In genomic region chr12:85705002-85705830, GRCm38 (mm10) we compare ENCODE assay signal across 8 mouse cellular contexts. TPM values are rescaled to one million over a fixed set of nuclear protein-coding genes. Genes with fewer than 3 reads are reported as not detected.
DNase-seq lines count a peak whose midpoint lies in the region; ATAC-seq and TF ChIP-seq lines count a peak whose summit lies in the region.

No protein-coding gene starts in this region.

- no peaks in the 10 kb centered on the region for H3K36me3 ChIP-seq in forebrain, embryonic 14.5 days (ENCODE audit: control insufficient read depth, insufficient read depth, low read length)
- H3K36me3 ChIP-seq in liver, postnatal 0 days (replicated peaks; ENCODE audit: insufficient read depth, low read length) = no peaks in the 10 kb centered on the region
- no peaks in the 10 kb centered on the region for H3K36me3 ChIP-seq in neural tube, embryonic 12.5 days

- intact Hi-C loops in heart, postnatal 25 days (cut with DNase I) = no loop called here

- H3K27ac ChIP-seq in forebrain, embryonic 14.5 days (ENCODE audit: low read depth, low read length) = 0 out of 2 replicates have a peak overlapping the region, but pooled peaks have one; percentile 5
- H3K27ac ChIP-seq in liver, postnatal 0 days (ENCODE audit: low read depth) = peak overlapping the region; percentile 83
- no peak overlapping the region for H3K27ac ChIP-seq in neural tube, embryonic 12.5 days

- no peaks in the 10 kb centered on the region for H3K9me3 ChIP-seq in forebrain, embryonic 14.5 days (replicated peaks; ENCODE audit: control insufficient read depth, low read length)
- no peaks in the 10 kb centered on the region for H3K9me3 ChIP-seq in liver, postnatal 0 days (ENCODE audit: low read length)
- no peaks in the 10 kb centered on the region for H3K9me3 ChIP-seq in neural tube, embryonic 12.5 days

- peak overlapping the region; percentile 21 for H3K4me3 ChIP-seq in forebrain, embryonic 14.5 days (ENCODE audit: low read depth, low read length)
- peak overlapping the region; percentile 54 for H3K4me3 ChIP-seq in liver, postnatal 0 days (ENCODE audit: low read depth, low read length)
- peak overlapping the region; percentile 18 for H3K4me3 ChIP-seq in neural tube, embryonic 12.5 days

- H3K4me2 ChIP-seq in forebrain, embryonic 14.5 days (ENCODE audit: low read length) = peak overlapping the region; percentile 47
- peak overlapping the region; percentile 91 for H3K4me2 ChIP-seq in liver, postnatal 0 days (ENCODE audit: low read depth, low read length)
- peak overlapping the region; percentile 60 for H3K4me2 ChIP-seq in neural tube, embryonic 12.5 days (replicated peaks)

- 0 out of 2 replicates have a peak, but pooled peaks have one; percentile 0 for TF ChIP-seq EP300 in liver, postnatal 0 days (IDR thresholded peaks at IDR 0.05; ENCODE audit: low read depth)

- H3K27me3 ChIP-seq in forebrain, embryonic 14.5 days (replicated peaks; ENCODE audit: control insufficient read depth, insufficient read depth, low read length) = peaks cover 3% of the 10 kb centered on the region; the same call in 1 of the 2 replicates
- H3K27me3 ChIP-seq in liver, postnatal 0 days (ENCODE audit: insufficient read depth, low read length) = no peaks in the 10 kb centered on the region
- peaks cover 6% of the 10 kb centered on the region; the same call in 1 of the 2 replicates for H3K27me3 ChIP-seq in neural tube, embryonic 12.5 days (replicated peaks)

- peak overlapping the region; percentile 49 for H3K9ac ChIP-seq in forebrain, embryonic 14.5 days (ENCODE audit: low read length)
- H3K9ac ChIP-seq in liver, postnatal 0 days (replicated peaks) = peak overlapping the region; percentile 67
- peak overlapping the region; percentile 27 for H3K9ac ChIP-seq in neural tube, embryonic 12.5 days

- TF ChIP-seq CTCF in liver, postnatal 0 days (IDR thresholded peaks at IDR 0.05; ENCODE audit: low read depth) = peak; percentile 20

- WGBS in forebrain, embryonic 14.5 days = 13% methylated on average over 20 of the region's 20 CpGs
- 7% methylated on average over 20 of the region's 20 CpGs for WGBS in liver, postnatal 0 days (ENCODE audit: insufficient replicate concordance)
- 12% methylated on average over 20 of the region's 20 CpGs for WGBS in neural tube, embryonic 12.5 days

- ATAC-seq in CD4-positive, CD25-positive, alpha-beta regulatory T cell, adult 4 months = peak; percentile 71
- 0 out of 2 replicates have a peak, but pooled peaks have one; percentile 26 for ATAC-seq in forebrain, embryonic 14.5 days
- ATAC-seq in liver, postnatal 0 days = peak; percentile 90
- no peak for ATAC-seq in neural tube, embryonic 12.5 days (ENCODE audit: low FRiP score, low read depth)

- H3K4me1 ChIP-seq in forebrain, embryonic 14.5 days (ENCODE audit: control insufficient read depth, insufficient read depth, low read length) = peaks cover 4% of the 10 kb centered on the region; the same call in 1 of the 2 replicates
- peaks cover 19% of the 10 kb centered on the region for H3K4me1 ChIP-seq in liver, postnatal 0 days (ENCODE audit: insufficient read depth)
- H3K4me1 ChIP-seq in neural tube, embryonic 12.5 days = 0 out of 2 replicates have a peak, but pooled peaks cover 11% of the 10 kb centered on the region

- DNase-seq in brain, adult 2 months (ENCODE audit: low read depth, low spot score) = peak; percentile 49
- peak; percentile 40 for DNase-seq in forebrain, embryonic 14.5 days (ENCODE audit: low spot score)
- DNase-seq in heart, postnatal 25 days (ENCODE audit: low spot score) = peak; percentile 81
- DNase-seq in layer of hippocampus, adult 11-12 months (ENCODE audit: low spot score) = peak; percentile 63
- peak; percentile 85 for DNase-seq in liver, postnatal 0 days
- DNase-seq in testis, postnatal 10 days (ENCODE audit: low spot score) = peak; percentile 85

RNA-seq across cellular contexts. Expression of gene Batf, which starts 18.7 kb away (rescaled TPM):
- 100 to 1,000 TPM; 162 to 234 TPM for polyA plus RNA-seq in CD4-positive, CD25-positive, alpha-beta regulatory T cell, adult 4 months (2017; shearing (Covaris generic))
- polyA plus RNA-seq in forebrain, embryonic 14.5 days (2014; fragmentation: Nextera tagmentation; extraction: Ambion mirVana) = 0.94 and 1.5 TPM in 2 replicates
- total RNA-seq in heart, postnatal 25 days (2021) = 1 to 10 TPM in 1 of 2 experiments, under 1 TPM in 1; 0.55 to 1.0 TPM
- 3.3 and 4.2 TPM in 2 replicates for polyA plus RNA-seq in liver, postnatal 0 days (2015; fragmentation: Nextera tagmentation; extraction: Ambion mirVana)
- 0.86 and 0.95 TPM in 2 replicates for polyA plus RNA-seq in neural tube, embryonic 12.5 days (2016; fragmentation: Nextera tagmentation; extraction: Ambion mirVana)

RNA-seq across cellular contexts. Expression of gene Flvcr2, which starts 41.1 kb away (rescaled TPM):
- polyA plus RNA-seq in CD4-positive, CD25-positive, alpha-beta regulatory T cell, adult 4 months (2017; shearing (Covaris generic)) = under 1 TPM; 0.39 to 0.89 TPM
- polyA plus RNA-seq in forebrain, embryonic 14.5 days (2014; fragmentation: Nextera tagmentation; extraction: Ambion mirVana) = 2.6 and 4.3 TPM in 2 replicates
- 1 to 10 TPM; 1.9 to 2.7 TPM for total RNA-seq in heart, postnatal 25 days (2021)
- polyA plus RNA-seq in liver, postnatal 0 days (2015; fragmentation: Nextera tagmentation; extraction: Ambion mirVana) = 5.9 and 6.6 TPM in 2 replicates
- 2.6 and 2.8 TPM in 2 replicates for polyA plus RNA-seq in neural tube, embryonic 12.5 days (2016; fragmentation: Nextera tagmentation; extraction: Ambion mirVana)

Comparison
In these comparisons a context has a peak if more than half of its experiments do, and no peak if none do; other contexts are left out.
1. RNA of gene Batf, which starts 18.7 kb away (polyA plus RNA-seq): 162 to 234 TPM in CD4-positive, CD25-positive, alpha-beta regulatory T cell, adult 4 months; 3.3 to 4.2 TPM in liver, postnatal 0 days, 0.94 to 1.5 TPM in forebrain, embryonic 14.5 days and 0.86 to 0.95 TPM in neural tube, embryonic 12.5 days; every median in the first group is over 10 times any median in the second.
2. Peak in every context shown above with its lines, with median percentiles within 50 percentile points of each other: DNase-seq, H3K4me2 ChIP-seq, H3K4me3 ChIP-seq and H3K9ac ChIP-seq.